Mouse (Mus musculus) heart, embryonic 12.5 days (tissue): ENCODE measurements at regions not wholly inside any gene's neighbourhood (a gene's known extent, or its start where the extent isn't known, plus 50 kb on each side); places are given as distances from the start of the nearest gene placed in this dataset.

Experiments used
- ATAC-seq: fragments of 200-750 bp; cut with Nextera tagmentation; 2 replicates; pipeline ENCODE4 v1.8.0; 2017; ENCODE audit warnings: moderate TSS enrichment, moderate library complexity; ENCODE audit not compliant: insufficient number of reproducible peaks, low FRiP score
- H3K27ac ChIP-seq: fragments of 300-500 bp; sonication (generic); 2 replicates; pipeline ENCODE4 v1.5.1; 2016; ENCODE audit warnings: mild to moderate bottlenecking, moderate library complexity; ENCODE audit not compliant: poor library complexity, severe bottlenecking
- H3K27me3 ChIP-seq: fragments of 300-500 bp; sonication (generic); replicated peaks from 2 replicates; pipeline ENCODE4 v1.6.1; 2016; ENCODE audit warnings: mild to moderate bottlenecking, moderate library complexity
- H3K36me3 ChIP-seq: fragments of 300-500 bp; sonication (generic); 2 replicates; pipeline ENCODE4 v1.6.1; 2016; ENCODE audit warnings: mild to moderate bottlenecking, moderate library complexity
- H3K4me1 ChIP-seq: fragments of 300-500 bp; sonication (generic); replicated peaks from 2 replicates; pipeline ENCODE4 v1.6.1; 2016; ENCODE audit warnings: mild to moderate bottlenecking
- H3K4me2 ChIP-seq: fragments of 300-500 bp; sonication (generic); 2 replicates; pipeline ENCODE4 v1.6.1; 2016; ENCODE audit warnings: mild to moderate bottlenecking, moderate library complexity
- H3K4me3 ChIP-seq: fragments of 300-500 bp; sonication (generic); 2 replicates; pipeline ENCODE4 v1.5.1; 2016; ENCODE audit warnings: mild to moderate bottlenecking
- H3K9ac ChIP-seq: fragments of 300-500 bp; sonication (generic); 2 replicates; pipeline ENCODE4 v1.6.1; 2016; ENCODE audit warnings: mild to moderate bottlenecking, moderate library complexity
- H3K9me3 ChIP-seq: fragments of 300-500 bp; sonication (generic); replicated peaks from 2 replicates; pipeline ENCODE4 v1.6.1; 2016; ENCODE audit warnings: mild to moderate bottlenecking, moderate library complexity
- WGBS: fragments of 180-500 bp; shearing (Covaris S2); methylation state at CpG from one replicate; pipeline ENCODE4 v1.1.7; 2016; 5-methylcytosine and 5-hydroxymethylcytosine counted together

DNA sequence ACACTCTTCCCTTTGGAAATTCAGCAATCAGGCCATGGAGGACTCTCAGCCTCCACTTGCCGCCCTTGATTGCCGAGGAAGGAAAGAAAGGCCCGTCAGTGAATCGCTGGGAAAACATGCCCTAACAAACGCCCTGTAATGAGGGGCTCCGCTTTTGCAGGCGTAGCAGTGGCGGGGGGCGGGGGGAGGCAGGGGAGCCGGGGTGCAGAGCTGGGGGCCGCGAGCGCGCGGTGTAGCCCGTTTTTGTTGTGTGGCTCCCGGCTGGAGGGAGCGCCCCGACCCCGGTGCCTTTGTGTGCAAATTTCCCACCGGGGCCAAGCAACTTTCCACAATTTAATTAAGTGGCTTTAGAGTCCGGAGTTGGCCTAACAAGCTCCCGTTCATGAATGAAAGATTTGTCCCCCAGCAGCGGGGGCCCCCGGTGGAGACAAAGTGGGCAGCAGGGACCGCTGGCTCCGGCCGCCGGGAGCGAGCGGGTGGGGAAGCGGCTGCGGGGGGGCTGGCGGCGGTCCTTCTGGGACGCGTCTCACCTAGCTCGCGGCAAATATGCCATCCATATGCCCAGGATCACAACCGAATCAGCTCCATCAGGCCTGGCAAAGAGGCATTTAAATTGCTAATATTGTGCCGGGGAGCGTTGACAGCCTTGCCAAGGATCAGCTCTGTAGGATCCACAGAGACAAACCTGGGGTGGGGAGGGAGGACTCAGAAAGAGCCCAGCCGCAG lies 333.0 kb downstream of the 3100002H09Rik start:
- peak overlapping the region; percentile 53 for H3K4me3 ChIP-seq
- no peak overlapping the region for H3K27ac ChIP-seq
- peaks cover 15% of the 10 kb centered on the region for H3K4me1 ChIP-seq
- WGBS = under 1% methylated on average over 43 of the region's 43 CpGs
- H3K9ac ChIP-seq = peak overlapping the region; percentile 64
- no peaks in the 10 kb centered on the region for H3K36me3 ChIP-seq
- H3K27me3 ChIP-seq = peaks cover 12% of the 10 kb centered on the region; the same call in 1 of the 2 replicates
- H3K9me3 ChIP-seq = no peaks in the 10 kb centered on the region
- H3K4me2 ChIP-seq = peak overlapping the region; percentile 90
- ATAC-seq = no peak

DNA sequence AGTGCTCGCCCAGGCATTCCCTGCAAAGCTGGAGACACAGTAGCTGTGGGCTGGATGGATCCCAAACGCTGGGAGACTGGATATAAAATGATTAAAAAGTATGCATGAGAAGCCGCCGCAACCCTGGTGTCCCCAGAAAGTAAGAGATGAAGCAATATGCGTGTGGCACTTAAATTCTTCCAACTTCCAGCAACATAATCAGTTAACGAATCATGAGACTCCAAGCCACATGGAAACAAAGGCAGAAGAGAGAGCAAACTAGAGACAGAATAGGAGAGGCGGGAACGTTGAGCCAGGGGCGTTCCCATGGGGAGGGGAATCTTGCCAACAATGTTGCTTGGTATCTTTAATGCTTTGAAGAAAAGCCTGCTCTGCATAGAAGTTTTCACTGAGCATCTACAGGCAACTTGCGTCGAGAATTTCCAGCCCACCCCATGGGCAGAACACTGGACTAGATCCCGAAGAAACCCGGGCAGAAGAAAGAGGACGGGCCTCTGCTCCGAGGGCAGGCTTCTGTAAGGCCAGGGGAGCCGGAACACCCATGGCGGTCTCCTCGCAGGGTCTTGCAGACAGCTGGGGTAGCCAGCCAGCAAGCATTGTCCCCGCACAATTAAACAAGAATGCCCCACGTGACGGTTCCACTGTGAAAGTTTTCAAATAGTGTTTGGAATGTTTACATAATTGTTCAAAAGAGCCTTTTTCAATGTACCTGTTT lies 333.7 kb downstream of the 3100002H09Rik start:
- H3K9me3 ChIP-seq = no peaks in the 10 kb centered on the region
- H3K9ac ChIP-seq = peak overlapping the region; percentile 64; the same call in 1 of the 2 replicates
- no peaks in the 10 kb centered on the region for H3K36me3 ChIP-seq
- peaks cover 12% of the 10 kb centered on the region; the same call in 1 of the 2 replicates for H3K27me3 ChIP-seq
- H3K4me1 ChIP-seq = peaks cover 15% of the 10 kb centered on the region
- H3K4me2 ChIP-seq = peak overlapping the region; percentile 90
- 8% methylated on average over 21 of the region's 21 CpGs for WGBS
- peak overlapping the region; percentile 53 for H3K4me3 ChIP-seq
- no peak overlapping the region for H3K27ac ChIP-seq
- ATAC-seq = no peak

DNA sequence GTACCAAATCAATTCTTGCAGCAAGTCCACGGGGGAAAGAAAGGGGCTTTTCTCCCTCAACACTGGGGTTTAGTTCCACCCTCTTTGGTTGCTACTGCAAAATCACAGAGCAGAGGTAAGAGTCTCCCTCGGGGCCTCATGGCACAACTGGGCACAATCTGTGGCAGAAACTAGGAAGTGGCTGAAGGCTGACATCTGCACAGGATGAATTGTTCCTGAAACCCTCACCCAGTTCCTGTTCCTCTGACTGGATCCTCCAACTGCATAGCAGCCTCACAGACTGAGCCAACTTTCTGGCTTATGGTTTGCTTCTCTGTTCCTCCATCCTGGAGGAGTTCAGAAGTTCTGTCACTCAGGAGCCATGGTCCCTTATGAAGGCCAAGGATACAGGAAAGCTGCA lies 338.6 kb downstream of the 3100002H09Rik start:
- Histone ChIP-seq H3K36me3 (no peaks in the 10 kb centered on the region), H3K4me3 (no peak overlapping the region)
- no peak for ATAC-seq

DNA sequence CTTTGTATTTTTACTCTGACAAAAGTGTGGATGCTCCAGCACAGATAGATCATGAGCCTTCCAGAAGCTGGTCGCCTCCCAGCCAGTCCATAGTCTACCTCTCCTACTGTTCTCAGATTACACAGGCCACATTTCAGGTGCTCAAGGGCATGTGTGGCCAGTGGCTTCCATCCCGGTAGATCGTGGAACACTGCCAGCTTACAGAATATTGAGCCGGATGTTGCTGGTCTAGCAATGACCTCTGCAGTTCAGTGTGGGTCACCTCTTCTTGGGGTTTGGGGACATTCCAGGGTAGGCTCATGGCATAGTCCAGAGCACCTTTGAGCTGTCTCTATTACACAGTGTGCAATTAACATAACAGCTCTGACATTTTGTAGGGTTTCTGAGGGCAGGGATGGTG lies 342.2 kb downstream of the 3100002H09Rik start:
- Histone ChIP-seq H3K4me3 (no peak overlapping the region), H3K4me1 (peaks cover 4% of the 10 kb centered on the region; the same call in 1 of the 2 replicates), H3K9me3 (no peaks in the 10 kb centered on the region), H3K36me3 (no peaks in the 10 kb centered on the region), H3K4me2 (no peak overlapping the region), H3K9ac (no peak overlapping the region), H3K27ac (no peak overlapping the region), H3K27me3 (peaks cover 19% of the 10 kb centered on the region)
- 70% methylated on average over 4 of the region's 4 CpGs for WGBS
- ATAC-seq = no peak

More for the DNA sequence above, 338.6 kb downstream of the 3100002H09Rik start:
- H3K4me1 ChIP-seq = peaks cover 6% of the 10 kb centered on the region
- no peak overlapping the region for H3K9ac ChIP-seq
- no peaks in the 10 kb centered on the region for H3K9me3 ChIP-seq
- 72% methylated on average over 2 of the region's 2 CpGs for WGBS
- no peak overlapping the region for H3K27ac ChIP-seq
- peaks cover 23% of the 10 kb centered on the region for H3K27me3 ChIP-seq
- no peak overlapping the region for H3K4me2 ChIP-seq

DNA sequence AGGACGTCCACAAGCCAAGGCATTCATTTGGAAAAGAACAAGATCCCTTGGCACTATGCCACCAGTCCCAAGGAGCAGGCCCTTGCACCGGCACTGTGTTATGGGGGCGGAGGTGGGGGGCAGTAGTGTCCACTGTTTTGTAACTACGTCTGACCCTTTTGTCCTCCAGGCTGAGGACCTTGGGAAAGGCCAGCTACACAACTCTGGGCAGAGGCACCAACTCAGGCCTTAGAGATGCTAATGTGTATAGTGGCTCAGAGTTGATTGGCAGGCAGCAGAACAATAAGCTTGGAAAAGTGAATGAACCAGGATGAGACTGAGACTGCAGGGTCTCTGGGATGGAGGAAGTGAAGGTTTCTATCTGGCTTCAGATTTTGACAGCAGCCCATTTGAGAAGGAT lies 344.0 kb downstream of the 3100002H09Rik start:
- Histone ChIP-seq H3K4me1 (peaks cover 4% of the 10 kb centered on the region; the same call in 1 of the 2 replicates), H3K4me3 (no peak overlapping the region), H3K9me3 (no peaks in the 10 kb centered on the region), H3K27ac (no peak overlapping the region), H3K4me2 (no peak overlapping the region), H3K27me3 (peaks cover 16% of the 10 kb centered on the region), H3K9ac (no peak overlapping the region), H3K36me3 (no peaks in the 10 kb centered on the region)
- WGBS = 45% methylated on average over 4 of the region's 4 CpGs
- no peak for ATAC-seq

DNA sequence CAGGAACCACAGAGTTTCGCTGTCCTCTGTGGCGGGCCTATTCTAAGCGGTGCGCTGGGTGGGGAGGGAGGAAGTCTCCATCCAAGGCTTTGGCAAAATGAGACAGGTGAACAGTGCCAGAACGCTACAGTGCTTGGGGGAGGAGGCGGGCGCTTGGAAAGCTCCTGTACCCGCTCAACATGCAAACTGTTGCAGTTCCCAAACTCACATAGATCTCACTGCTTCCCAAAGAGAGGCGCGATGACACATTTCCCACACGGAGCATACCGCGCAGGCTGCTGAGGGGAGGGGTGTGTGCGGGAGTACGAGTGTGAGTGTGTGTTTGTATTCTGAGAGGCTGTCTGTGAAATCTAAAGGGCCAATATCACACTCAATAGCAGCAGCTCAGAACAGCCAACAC lies 345.1 kb downstream of the 3100002H09Rik start:
- Histone ChIP-seq H3K9ac (no peak overlapping the region), H3K4me3 (no peak overlapping the region), H3K27me3 (peaks cover 15% of the 10 kb centered on the region), H3K4me2 (no peak overlapping the region), H3K27ac (no peak overlapping the region), H3K36me3 (no peaks in the 10 kb centered on the region), H3K4me1 (peaks cover 4% of the 10 kb centered on the region; the same call in 1 of the 2 replicates), H3K9me3 (no peaks in the 10 kb centered on the region)
- no peak for ATAC-seq
- whole genome bisulfite sequencing = 75% methylated on average over 15 of the region's 15 CpGs

DNA sequence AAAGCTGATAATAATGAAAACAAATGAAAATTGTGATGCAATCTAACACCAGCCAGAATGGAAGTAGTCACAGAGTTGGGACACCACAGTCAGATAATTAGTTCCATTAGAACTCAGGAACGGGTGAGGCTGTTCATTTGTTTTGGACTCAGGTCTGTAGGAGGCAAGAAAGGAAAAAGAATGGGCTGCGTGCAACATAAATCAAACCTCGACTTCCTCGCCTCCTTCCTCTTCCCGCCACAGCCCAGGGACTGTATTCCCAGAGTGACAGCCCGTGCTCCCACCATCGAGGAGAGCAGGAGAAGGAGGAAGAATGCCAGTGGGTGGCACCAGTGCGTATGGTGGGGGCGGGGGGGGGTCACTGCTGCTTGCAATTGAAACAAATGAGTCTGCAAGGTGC lies 339.2 kb upstream of the 4930535I16Rik start:
- Histone ChIP-seq H3K27ac (no peak overlapping the region), H3K9ac (no peak overlapping the region), H3K4me3 (no peak overlapping the region), H3K4me1 (peaks cover 2% of the 10 kb centered on the region; the same call in 1 of the 2 replicates), H3K9me3 (no peaks in the 10 kb centered on the region), H3K4me2 (no peak overlapping the region), H3K27me3 (peaks cover 23% of the 10 kb centered on the region), H3K36me3 (no peaks in the 10 kb centered on the region)
- ATAC-seq = no peak
- WGBS = 45% methylated on average over 9 of the region's 9 CpGs

DNA sequence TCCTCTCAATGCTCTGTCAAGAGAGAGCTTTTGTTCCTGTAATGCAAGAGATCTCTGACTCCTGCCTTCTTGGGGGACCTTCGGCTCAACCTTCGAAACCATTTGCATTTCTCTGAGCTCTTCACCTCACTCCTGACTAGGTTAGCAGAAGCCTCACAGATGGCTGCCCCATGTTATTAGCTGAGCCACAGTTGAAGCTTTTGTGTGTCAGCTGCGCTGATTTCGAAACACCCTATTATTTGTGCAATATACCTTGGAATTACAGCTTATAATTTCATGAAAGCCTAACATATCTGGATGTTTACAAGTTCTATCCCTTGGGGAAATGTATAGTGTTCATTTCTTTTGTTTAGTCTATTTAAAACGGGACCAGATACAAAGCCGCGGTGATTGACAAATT lies 338.7 kb upstream of the 4930535I16Rik start:
- no peak overlapping the region for H3K27ac ChIP-seq
- H3K4me2 ChIP-seq = no peak overlapping the region
- H3K36me3 ChIP-seq = no peaks in the 10 kb centered on the region
- H3K4me3 ChIP-seq = no peak overlapping the region
- no peak overlapping the region for H3K9ac ChIP-seq
- peaks cover 23% of the 10 kb centered on the region for H3K27me3 ChIP-seq
- H3K4me1 ChIP-seq = peaks cover 2% of the 10 kb centered on the region; the same call in 1 of the 2 replicates
- 83% methylated on average over 7 of the region's 7 CpGs for WGBS
- ATAC-seq = no peak
- no peaks in the 10 kb centered on the region for H3K9me3 ChIP-seq

DNA sequence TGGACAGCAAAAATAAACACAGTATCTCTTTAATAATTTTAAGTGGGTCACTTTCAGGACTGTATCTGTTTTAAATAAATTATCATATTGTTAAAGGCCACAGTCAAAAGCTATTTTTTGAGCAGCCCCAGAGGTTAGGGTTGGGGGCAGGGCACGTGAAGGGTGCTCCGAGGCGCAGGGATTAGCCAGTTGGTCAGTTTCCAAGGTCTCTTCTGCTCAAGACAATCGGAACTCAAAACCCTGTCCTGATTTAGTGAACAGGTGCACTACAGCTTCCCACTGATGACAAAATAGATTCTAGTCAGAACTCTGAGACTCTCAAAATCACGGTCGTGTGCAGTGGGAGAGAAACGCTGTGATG lies 337.3 kb upstream of the 4930535I16Rik start:
- Histone ChIP-seq H3K4me3 (no peak overlapping the region), H3K9me3 (no peaks in the 10 kb centered on the region), H3K27me3 (peaks cover 25% of the 10 kb centered on the region), H3K4me1 (peaks cover 2% of the 10 kb centered on the region; the same call in 1 of the 2 replicates), H3K36me3 (no peaks in the 10 kb centered on the region), H3K27ac (no peak overlapping the region), H3K9ac (no peak overlapping the region), H3K4me2 (no peak overlapping the region)
- WGBS = 64% methylated on average over 7 of the region's 7 CpGs
- ATAC-seq = no peak

DNA sequence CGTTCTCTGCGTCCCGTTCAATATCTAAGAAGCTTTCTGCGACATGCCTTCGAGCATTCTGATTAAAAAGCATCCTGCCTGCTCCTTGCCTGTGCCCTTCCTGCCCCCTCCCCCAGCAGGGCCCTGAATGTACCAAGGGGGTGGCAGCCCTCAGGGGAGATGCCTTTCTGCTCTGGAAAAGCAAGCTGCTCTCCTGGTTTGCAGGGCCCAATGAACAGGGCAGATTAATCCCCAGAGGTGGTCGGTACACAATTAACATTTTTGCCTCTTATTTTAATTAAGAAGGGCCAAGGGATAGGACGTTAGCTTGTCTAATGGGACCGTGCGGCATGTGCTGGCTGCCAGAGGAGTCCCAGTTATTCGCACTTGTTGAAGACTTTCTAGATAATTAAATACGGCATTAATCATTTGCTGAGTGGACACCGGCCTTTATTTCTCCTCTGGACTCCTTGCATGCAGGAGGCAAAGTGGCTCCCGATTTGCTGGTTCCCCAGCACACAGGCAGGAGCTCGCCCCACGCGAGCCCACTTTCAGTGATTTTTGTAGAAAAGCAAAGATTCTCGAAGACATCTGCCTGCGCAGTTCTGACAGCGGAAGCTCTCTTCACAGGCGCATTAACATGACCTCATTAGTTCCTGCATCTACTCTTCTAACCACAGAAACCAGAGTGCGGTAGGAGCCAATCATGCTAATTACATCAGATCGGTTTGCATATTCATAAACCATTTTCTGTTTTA lies 336.8 kb upstream of the 4930535I16Rik start:
- H3K4me3 ChIP-seq = no peak overlapping the region
- WGBS = 54% methylated on average over 22 of the region's 22 CpGs
- H3K9me3 ChIP-seq = no peaks in the 10 kb centered on the region
- H3K27me3 ChIP-seq = peaks cover 26% of the 10 kb centered on the region
- H3K4me2 ChIP-seq = no peak overlapping the region
- peaks cover 2% of the 10 kb centered on the region; the same call in 1 of the 2 replicates for H3K4me1 ChIP-seq
- no peaks in the 10 kb centered on the region for H3K36me3 ChIP-seq
- no peak overlapping the region for H3K9ac ChIP-seq
- H3K27ac ChIP-seq = no peak overlapping the region
- ATAC-seq = no peak

DNA sequence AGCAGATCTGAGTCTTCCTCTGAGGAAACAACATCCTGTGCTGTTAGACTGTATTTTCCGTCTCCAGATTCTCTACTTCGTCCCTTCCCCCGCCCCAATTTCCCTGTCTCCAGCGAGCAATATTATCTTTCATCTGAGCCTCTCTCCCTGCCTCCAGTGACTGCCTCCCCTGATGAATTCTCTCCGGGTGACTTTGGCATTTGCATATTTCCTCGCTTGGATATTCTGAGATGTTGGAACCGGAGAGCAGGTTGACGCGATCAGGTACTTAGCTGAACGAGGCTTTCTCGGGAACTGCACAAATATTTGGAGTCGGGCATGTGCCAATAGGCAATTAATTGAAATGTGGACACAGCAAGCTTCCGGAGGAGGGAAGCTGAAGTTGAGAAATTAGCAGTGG lies 323.8 kb upstream of the 4930535I16Rik start:
- peaks cover 13% of the 10 kb centered on the region; the same call in 1 of the 2 replicates for H3K27me3 ChIP-seq
- H3K4me1 ChIP-seq = peaks cover 8% of the 10 kb centered on the region; the same call in 1 of the 2 replicates
- no peak for ATAC-seq
- H3K36me3 ChIP-seq = no peaks in the 10 kb centered on the region
- H3K9ac ChIP-seq = no peak overlapping the region
- H3K4me2 ChIP-seq = no peak overlapping the region
- H3K9me3 ChIP-seq = no peaks in the 10 kb centered on the region
- H3K4me3 ChIP-seq = no peak overlapping the region
- WGBS = 35% methylated on average over 13 of the region's 13 CpGs
- no peak overlapping the region for H3K27ac ChIP-seq
